Mouse (Mus musculus): ENCODE results near the gene Scarb1. TPM values are rescaled to one million over a fixed set of nuclear protein-coding genes. Genes with fewer than 3 reads are reported as not detected.

The Scarb1 gene
- total RNA-seq, 4 experiments from 2014 or later, result 11.1 to 19.0 (median 13.3) TPM

DNA sequence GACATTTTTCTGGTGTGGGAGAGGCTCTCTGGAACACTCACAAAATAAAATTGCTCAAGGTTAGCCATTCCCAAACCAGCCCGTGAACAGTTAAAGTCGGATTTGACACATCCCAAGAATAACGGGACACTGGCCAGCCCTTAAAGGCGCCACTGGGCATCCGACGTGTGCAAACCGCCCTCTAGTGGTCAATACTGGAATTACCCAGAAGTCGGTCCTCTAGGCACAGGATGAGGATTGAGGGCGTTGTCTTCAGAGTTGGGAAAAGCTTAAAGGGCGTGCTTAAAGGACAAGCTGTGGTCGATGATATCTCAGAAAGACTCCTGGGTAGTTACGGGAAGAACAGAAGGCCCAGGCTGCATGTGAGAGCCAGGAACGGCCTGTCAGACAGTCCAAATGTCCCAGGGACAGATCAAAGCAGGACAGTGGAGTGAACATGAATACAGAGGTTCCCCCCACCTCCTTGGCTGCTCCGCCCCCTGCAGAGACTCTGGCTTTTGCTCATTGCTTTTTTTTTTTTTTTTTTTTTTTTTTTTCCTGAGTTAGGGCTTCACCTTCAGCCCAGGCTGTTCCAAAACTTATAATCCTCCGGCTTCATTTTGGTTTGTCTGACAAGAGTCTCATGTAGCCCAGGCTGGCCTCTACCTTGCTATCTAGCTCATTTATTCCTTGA lies 69.2 kb downstream of the Scarb1 start:
- DNase-seq (ENCODE audit: low spot score in 2 of 2), result peak; percentile 76 to 83

DNA sequence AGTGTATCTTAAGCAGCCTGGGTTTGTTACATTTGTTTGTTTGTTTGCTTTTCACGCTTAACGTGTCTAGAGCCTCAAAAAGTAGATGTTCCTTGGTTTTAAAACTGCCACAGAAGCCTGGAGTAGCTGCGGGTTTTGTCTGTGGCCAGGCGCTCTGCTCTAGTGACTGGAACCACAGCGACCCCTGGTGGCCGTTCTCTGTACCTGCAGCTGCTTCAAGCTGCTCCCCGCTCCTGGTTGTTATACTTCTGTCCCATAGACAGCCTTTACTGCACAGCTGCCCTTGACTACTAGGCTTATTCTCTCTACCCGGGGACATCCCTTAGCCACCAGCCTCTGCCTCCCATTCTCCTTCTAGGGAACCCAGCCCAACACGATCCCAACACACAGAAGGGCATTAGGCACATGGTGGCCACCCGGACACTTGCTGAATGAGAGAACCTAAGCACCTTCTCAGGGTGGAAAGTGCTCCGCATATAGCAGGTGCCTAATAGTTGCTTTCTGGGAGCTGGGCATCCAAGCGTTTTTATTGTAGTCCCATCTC lies 70.2 kb downstream of the Scarb1 start:
- no peak for DNase-seq (ENCODE audit: low spot score in 2 of 2)

DNA sequence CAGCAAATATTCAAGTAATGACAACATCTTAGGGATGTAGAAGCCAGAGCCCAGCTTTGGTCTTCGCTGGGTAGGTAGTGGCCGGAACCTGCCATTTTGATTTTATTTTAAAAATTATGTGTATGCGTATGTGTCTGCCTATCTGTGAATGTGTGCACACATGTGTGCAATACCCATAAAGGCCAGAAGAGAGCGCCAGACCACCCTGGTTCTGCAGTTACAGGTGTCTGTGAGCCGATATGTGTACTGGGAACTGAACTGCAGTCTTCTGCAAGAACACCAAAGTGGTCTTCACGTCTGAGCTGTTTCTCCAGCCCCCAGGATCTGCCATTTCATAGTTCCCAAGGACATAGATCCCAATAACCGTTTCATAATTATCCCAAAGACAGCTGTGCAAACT lies 71.1 kb downstream of the Scarb1 start:
- no peak for DNase-seq (ENCODE audit: low spot score in 2 of 2)

DNA sequence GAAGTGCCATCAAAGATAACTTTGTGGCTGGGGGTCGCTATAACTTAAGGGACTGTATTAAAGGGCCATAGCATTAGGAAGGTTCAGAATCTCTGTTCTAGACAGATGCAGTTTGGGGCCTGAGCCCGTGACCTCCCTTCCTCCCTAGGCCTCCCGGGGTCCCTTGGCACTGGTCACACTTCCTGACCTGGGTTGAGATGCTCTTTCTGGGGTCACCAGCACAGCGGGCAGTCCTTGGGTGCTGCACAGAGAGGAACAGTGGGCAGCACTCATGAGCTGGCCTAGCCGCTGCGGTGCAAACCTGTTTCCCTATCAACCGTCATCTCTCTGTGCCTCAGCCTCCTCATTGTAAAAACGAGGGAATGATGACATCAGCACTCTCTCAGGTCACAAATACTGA lies 71.5 kb downstream of the Scarb1 start:
- DNase-seq (ENCODE audit: low spot score in 2 of 2), result no peak

DNA sequence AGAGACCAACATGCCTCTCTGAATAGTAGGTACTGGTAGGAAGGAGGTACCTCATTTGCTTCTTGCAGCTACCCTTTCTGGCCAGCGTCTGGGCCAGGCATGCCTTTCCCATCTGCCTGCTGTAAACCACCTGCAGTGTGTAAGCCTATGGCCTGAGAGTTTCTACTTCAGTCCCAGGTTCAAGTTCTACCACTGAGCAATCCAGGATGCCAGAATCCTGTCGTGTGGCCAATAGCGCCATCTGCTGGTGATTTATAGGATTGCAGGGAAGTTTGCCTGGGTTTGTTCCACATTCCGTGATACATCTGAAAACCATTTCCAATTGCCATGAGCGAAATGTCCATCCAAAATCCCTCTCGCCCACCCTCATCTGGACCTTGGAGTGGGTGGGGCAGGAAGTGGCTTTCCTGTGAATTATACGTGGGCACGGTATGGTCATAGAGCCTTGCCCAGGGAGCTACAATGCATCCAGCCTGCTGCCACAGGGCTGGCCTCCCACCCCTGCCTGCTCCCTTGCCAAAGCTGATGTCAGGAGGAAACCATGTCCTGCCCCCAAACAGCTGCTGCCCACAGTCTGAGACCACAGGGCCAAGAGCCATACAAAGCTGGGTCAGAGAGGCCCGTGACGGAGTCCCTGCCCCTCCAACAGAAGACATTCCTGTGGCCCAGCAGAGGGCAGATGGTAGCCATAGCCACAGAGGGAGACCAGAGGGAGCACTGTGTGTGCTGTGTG lies 72.7 kb downstream of the Scarb1 start:
- DNase-seq (ENCODE audit: low spot score in 2 of 2), result peak; percentile 60 to 68

DNA sequence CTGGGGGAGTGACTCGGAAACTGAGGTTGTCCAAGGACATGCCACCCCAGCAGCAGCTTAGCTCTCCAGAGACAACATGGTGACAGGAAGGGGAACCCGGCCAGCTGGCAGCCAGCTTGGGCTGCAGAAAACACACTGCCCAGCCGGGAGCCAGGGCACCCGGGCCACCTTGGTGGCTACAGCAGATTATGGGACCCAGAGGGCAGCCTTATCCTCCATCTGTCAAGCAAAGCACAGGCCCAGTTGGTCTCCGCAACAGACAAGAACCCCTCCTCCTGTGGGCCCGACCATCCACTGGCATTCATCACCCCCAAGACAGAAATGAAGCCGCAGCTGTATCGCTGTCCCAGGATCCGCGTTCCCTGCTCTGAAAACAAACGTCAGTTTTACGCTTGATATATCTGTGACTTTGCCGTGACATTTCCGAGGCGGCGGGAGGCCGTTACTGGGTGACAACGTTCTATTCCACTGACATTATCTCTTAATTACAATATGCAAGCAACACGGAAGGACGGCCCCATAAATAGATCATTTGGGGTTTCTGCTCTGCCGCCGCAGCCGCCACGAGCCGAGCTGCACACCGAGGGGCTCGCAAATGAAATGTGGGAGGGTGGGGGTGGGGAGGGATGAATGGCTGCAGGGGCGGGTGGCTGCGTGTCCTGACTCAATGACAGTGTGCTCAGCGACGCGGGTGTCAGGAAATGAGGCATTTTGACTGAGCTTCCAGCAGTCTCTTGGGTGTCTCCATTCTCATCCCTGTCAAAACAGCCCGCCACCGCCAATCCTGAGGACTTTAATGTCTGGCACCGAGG lies 73.5 kb downstream of the Scarb1 start:
- DNase-seq (ENCODE audit: low spot score in 2 of 2), result peak in 1 of 2 experiments; percentile 66

DNA sequence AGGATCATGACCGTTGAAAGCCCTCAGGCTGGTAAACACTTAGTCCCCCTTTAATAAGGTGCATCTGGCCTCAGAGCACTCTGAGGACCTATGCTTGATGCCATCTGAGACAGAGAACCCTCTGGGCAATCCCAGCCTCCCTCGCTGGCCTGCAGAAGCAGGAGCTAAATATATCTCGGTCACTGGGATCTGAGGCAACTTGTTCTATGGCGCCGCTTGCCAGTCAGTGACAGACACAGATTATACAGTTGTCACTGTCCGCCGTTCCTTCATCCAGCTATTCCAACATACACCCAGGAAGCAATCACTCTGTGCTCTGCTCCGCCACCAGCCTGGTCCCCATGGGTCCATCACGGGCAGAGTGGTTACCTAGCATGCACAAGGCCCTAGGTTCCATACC lies 74.8 kb downstream of the Scarb1 start:
- peak; percentile 38 to 59 for DNase-seq (ENCODE audit: low spot score in 2 of 2)

DNA sequence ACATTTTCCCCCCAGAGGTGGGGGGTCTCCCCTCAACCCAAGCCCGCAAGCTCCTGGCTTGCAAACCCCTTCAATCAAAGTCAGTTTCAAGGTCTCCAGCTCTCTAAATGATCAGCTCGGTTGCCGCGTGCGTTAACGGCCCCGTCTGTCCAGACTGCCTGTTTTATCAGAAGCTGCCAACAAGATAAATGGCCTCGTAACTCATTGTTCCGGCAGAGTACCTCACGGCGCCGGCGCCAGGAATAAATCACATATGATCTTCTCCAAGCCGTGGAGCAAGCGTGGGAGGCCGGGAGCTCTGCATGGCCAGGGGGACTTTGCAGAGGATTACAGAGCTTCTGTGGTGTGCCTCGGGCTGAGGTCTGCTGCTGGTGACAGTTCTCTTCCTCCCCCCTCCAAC lies 76.2 kb downstream of the Scarb1 start:
- no peak for DNase-seq (ENCODE audit: low spot score in 2 of 2)

DNA sequence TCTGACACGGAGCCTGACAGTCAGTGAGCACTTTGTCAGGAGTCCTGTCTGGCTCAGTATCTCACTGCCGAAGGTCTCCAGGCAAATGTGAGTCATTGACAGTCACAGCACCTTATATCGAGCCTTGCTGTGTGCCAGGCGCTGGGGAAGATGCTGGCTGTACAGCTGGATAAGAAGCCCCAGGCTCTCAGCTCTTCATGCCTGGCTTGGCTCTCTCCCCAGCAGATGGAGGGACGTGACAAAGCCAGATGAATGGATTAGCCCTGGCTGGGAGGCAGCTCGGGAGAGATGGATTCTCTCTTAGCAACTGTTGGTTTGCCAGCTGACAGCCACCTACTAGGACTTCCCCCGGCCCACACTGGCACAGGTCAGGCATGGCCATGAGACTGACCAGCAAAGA lies 78.3 kb downstream of the Scarb1 start:
- DNase-seq (ENCODE audit: low spot score in 2 of 2), result no peak

DNA sequence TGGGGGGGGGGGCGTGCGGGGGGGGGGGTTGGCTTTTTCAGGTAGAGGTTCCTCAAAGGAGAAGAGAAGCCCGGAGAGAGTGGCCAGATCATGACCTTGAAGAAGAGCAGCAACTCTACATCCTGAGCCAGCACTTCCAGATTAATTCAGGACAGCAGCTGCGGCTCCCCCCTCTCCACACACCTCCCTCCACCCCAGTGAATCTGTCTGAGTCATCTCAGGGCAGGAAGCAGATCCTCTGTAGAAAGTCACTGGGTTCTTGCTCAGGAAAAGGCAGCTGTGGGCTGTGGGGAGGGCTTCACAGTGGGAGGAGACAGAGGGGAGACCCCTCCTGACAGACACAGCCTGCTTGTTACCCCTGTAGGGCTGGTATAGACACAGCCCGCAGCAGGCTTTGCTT lies 87.0 kb downstream of the Scarb1 start:
- no peak for DNase-seq (ENCODE audit: low spot score in 2 of 2)

DNA sequence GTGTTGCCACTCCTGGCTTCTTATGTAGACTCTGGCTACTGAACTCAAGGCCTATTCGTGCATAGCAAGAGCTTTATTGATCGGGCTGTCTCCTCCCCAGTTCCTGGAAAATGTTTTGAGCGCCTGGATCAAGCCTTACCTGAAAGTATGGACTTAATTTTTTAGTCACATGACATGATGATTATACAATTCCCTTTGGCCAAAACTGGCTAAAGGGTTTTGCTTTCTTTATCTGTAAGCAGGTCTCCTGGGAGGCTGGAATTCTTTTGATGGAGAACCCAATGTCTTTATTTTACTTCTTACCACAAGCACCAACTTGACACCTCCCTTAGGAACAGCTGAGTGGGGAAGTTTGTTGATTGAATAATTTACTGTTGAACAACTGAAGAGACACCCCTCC lies 87.4 kb downstream of the Scarb1 start:
- DNase-seq (ENCODE audit: low spot score in 2 of 2), result no peak

DNA sequence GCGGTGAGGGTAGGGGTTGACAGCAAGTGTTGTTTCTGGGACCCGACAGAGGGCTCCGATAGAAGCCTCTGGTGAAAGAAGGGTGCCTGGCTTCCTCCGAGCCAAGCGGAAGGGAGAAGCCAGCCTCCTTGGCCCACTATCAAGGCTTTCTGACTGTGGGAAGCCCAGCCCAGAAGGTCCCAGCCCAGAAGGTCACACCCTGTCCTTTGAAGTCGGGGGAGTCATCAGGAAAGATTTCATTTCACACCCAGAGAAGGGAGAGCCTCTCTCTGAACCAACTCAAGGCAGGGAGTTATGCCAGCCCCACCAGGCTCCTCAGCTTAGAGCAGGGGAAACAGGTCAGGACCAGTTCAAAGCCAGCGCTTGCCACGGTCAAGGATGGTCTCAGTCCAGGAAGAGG lies 88.2 kb downstream of the Scarb1 start:
- DNase-seq (ENCODE audit: low spot score in 2 of 2), result peak; percentile 55 to 71

DNA sequence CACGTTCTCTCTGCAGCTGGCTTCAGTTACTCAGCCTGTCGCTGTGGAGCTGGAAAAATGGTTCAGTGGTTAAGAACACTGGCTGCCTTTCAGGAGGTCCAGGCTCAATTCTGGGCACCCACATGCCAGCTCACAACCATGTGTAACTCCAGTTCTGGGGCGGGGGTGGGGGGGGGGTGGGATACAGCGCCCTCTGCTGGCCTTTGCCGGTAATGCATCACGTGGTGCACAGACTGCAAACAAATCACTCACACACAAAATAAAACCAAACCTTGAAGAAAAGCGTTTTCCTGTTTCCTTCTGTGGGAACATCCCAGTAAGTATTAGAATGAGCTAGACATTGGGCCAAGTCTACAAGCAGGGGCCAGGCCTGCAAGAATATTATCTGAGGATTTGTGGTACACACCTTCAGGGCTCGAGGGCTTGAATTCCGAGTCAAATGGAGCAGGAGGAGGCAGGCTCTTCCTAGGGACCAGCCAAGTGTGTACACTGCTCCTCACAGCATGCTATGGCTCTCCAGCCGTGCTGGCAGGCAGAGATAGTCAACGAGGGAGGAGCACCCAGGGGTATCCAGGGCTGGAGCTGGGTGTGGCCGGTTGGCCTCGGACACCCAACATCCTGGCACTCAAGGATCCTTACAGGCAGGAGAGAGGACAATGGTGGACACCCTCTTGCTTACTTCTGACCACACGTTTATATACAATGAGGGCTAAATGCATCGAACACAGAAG lies 88.8 kb downstream of the Scarb1 start:
- no peak for DNase-seq (ENCODE audit: low spot score in 2 of 2)

DNA sequence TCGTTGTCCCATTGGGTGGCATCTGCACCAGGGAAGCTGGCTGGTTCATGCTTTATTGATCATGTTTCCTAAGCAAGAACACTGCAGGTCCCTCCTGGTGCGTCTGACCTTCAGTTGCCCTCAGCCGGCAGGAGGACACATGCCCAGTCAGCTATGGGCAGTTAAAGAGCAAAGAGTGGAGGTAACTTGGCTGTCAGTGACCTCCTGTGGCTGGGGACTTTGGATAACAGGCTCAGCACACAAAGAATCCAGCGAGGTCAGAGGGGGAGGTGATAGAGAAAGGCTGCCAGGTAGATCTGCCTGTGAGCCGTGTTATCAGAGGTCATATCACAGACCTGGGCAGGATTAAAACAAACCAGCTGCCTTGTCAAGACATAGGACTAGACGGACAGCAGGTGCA lies 91.7 kb downstream of the Scarb1 start:
- no peak for DNase-seq (ENCODE audit: low spot score in 2 of 2)

DNA sequence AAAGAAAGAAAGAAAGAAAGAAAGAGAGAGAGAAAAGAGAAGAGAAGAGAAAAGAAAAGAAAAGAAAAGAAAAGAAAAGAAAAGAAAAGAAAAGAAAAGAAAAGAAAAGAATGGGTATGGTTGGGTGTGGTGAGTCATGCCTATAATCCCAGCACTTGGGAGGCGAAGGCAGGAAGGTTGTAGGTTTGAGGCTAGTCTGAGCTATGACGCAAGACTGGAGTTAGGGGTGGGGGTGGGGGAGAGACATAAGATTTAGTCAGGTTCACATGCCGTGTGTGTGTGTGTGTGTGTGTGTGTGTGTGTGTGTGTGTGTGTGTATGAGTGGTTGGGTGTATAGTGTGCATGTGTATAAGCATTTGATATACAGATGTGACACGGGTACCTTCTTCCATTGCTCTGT lies 94.2 kb downstream of the Scarb1 start:
- no peak for DNase-seq (ENCODE audit: low spot score in 2 of 2)

DNA sequence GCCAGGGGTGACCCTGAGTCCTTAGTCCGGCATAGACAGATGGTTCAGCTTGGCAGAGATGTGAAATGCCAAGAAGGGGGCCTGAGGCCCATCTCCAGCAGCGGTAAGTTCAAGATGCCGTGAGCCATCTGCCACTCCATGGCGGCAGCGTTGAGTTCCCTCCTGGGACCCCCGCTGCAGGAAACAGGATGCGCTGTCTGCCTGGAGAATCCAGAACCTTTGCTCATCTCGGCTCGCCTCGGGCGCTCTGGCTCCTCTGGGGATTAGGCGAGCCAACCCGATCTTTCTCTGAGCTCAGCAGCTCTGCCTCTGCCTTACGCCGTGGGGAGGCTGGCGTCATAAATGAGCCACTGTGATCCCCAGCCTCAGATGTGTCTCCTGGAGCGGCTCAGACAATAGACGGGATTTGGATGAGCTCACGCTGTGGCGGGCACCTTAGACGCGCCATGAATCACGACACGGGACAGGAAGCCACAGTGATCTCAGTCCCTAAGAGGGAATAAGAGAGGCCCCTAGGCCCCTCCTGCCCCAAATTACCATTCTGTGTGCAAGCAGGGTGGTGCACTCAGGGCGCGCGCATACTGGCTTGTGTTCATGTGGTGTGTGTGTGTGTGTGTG lies 95.3 kb downstream of the Scarb1 start:
- DNase-seq (ENCODE audit: low spot score in 2 of 2), result peak; percentile 47 to 60

DNA sequence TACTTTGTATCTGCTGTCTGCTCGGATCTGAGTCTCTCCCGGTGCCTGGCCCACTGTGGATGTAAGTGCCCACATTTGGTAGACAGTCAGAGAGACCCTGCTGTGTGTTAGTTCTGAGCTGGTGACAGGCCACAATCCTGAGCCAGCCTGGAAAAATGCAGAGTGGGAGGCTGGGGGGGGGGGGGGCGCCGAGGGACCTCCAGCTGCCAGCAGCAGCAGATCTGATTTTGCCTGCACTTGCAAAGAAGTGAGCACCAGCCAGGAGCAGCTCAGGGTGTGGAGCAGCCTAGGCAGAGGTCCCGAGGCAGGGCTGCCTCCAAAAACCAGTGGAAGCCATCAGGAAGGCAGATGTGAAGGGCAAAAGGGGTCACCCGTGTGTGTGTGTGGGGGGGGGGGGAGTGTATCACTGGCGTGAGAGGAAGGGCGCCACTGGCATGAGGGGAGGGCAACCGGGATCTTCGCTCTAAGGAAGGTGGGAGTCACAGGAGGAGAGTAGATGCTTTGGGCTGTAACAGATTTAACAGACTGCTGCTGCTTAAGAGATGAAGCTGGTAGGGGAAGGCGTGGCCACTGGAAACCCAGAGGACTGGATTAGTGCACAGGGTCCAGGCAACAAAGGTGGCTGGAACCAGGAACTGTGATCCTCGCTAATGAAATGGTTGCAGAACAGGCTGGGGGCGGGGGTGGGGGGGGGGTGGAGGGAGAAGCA lies 95.9 kb downstream of the Scarb1 start:
- DNase-seq (ENCODE audit: low spot score in 2 of 2), result peak in 1 of 2 experiments; percentile 39

DNA sequence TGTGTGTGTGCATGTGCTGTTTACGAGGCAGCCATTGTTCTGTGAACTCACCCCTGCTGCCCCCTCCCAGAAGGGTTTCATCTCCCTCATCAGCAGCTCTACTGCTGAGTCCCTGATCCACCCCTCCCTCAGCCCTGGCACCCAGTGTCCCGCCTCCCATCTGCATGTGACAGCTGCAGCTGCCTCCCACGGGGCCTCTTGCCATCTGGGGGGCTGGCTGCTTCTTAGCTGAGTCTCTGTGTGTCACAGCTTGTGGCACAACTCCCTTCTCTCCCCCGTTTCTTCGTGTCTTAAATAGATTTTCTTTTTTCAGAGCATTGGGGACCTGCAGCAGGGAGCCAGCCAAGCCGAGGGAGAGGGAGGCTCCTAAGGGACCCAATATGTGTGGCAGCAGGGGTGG lies 97.0 kb downstream of the Scarb1 start:
- no peak for DNase-seq (ENCODE audit: low spot score in 2 of 2)

DNA sequence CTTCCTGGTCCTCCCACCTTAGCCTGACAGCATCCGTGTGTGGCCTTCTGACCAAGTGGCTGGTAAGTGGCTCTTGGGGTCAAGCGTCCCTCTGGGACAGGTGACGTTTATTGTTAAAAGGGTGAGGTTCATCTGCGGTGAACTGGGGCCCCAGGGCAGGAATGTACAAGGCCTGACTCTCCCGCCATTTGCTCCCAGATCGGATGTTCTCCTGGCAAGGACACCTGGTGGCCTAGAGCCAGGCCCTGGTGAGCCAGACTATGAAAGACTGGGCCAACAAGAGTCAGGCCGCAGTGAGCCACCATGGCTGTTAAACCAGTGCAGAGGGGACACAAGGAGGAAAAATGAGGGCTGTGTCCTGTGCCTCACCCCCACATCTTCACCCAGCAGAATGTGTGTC lies 98.8 kb downstream of the Scarb1 start:
- DNase-seq (ENCODE audit: low spot score in 2 of 2), result peak; percentile 61 to 74

DNA sequence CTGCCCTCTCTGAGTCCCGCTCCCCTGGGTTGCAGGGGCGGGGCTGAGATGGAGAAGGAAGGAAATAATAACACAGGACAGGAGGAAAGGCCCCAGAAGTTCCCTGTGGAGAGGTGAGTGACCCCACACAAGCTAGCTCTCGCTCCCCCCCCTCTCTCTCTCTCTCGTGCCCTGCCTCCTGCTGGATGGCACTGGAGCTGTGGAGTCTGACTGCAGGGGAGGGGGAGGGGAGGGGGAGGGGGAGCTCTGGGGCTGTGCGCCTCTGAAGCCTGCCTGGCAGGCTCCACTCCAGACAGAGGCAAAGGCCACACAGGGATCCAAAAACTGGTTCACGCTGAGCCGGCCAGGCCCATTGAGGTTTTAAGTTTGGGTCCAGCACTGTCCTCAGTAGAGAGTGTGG lies 99.3 kb downstream of the Scarb1 start:
- DNase-seq (ENCODE audit: low spot score in 2 of 2), result no peak

Data from gastrocnemius, adult 8-10 months (tissue).